Mouse (Mus musculus): Measurements from ENCODE around the gene Slc35a3. TPM values are rescaled to one million over a fixed set of nuclear protein-coding genes. Genes with fewer than 3 reads are reported as not detected.

Gene Slc35a3
- total RNA-seq, 2 experiments from 2014 or later = 16.5 to 18.1 TPM

DNA sequence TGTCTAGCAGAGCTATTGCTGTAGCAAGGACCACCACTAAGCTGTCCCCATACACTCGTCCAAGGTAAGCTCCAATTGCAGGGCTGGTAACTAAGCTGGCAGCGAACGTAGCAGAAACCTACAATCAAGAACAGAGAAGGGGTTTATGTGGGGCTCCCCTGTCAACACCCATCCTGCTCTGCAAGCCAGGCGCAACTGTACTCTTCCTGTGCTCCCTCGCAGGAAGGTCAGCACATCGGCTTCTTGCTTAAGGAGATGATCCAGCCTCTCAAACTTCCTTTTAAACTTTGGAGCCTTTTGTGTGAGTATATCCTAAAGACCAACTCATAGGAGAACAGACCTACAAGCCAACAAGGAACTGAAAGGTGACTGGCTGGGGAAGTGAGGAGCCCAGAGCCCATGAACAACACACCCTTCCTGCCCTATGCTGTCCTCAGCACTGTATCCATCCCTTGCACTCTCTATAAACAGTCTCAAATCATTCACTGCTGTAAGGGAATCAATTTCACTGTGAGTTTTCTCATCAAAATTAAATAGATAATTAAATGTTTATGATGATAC, 70.7 kb downstream of the Slc35a3 start:
- DNase-seq (ENCODE audit: low spot score in 2 of 2) = no peak

DNA sequence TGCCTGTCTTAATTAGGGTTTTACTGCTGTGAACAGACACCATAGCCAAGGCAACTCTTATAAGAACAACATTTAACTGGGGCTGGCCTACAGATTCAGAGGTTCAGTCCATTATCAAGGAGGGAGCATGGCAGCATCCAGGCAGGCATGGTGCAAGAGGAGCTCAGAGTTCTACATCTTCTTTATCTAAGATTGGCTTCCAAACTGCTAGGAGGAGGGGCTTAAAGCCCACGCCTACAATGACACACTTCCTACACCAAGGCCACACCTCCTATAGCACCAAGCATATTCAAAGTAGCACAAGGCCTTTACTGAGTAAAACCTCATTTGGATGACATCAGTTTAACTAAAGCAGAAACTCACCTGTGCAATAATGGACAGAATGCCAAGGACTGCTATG, 72.6 kb downstream of the Slc35a3 start:
- no peak for DNase-seq (ENCODE audit: low spot score in 2 of 2)

GRCm38 (mm10) chr3:116638572-116638971, 74.1 kb downstream of the Slc35a3 start:
- DNase-seq (ENCODE audit: low spot score in 2 of 2) = no peak

DNA sequence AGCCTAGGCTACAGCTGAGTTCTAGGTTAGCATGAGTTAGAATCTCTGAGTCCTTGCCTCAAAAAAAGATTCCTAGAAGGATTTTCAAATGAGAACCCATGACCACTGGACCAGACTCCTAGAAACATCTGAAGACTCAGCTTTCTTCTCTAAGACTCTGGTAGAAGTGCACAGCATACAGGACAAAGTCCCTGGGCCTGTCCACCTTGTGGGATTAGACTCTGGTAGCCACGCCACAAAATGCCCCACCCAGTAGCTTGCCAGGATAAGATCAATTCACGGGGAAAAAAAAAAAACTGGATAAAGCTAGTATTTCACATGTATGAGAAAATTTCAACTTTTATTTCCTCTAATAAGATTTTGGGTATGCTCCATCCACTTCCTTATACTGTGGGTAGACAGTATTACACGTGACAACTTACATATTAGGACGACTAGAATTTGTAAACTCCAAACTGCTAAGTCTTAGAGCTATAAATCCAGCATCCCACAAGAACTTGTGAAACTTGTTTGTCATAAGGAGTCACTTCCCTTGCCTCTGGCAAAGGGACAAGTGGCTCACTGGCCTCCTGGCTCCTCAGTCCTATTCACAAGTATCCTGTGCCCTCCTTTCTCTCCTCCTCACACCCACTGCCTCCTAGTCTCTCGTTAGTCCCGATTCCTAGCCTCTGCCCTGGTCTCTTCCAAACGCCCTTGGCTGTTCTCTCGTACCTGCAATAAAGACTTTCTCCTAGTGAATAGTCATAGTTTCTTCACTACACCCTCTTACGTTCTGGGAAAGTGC, 74.7 kb downstream of the Slc35a3 start:
- no peak for DNase-seq (ENCODE audit: low spot score in 2 of 2)

GRCm38 (mm10) chr3:116635799-116636198, 76.8 kb downstream of the Slc35a3 start:
- DNase-seq (ENCODE audit: low spot score in 2 of 2) = no peak

GRCm38 (mm10) chr3:116634853-116635252, 77.8 kb downstream of the Slc35a3 start:
- DNase-seq (ENCODE audit: low spot score in 2 of 2) = no peak

DNA sequence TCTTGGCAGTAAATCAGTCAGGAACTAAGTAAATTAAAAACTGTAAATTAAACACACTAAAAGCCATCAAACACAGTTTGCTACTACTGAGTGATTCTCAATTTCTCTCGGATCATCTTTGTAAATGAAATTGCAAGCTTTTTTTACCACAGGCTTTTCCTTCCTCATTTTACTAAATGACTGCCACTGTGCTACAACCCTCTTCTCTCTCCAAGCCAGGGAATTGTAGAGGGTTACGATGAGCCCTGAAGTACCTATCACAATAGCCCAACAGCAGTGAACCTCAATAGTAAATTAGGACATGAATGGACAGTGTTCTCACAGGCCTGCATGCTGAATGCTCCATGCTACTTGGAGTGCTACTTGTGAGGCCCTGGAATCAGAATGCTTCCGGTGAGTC, 78.5 kb downstream of the Slc35a3 start:
- DNase-seq (ENCODE audit: low spot score in 2 of 2) = no peak

- DNase-seq (ENCODE audit: low spot score in 2 of 2) = no peak
These were observed 79.7 kb downstream of the Slc35a3 start for GRCm38 (mm10) chr3:116632971-116633370.

DNA sequence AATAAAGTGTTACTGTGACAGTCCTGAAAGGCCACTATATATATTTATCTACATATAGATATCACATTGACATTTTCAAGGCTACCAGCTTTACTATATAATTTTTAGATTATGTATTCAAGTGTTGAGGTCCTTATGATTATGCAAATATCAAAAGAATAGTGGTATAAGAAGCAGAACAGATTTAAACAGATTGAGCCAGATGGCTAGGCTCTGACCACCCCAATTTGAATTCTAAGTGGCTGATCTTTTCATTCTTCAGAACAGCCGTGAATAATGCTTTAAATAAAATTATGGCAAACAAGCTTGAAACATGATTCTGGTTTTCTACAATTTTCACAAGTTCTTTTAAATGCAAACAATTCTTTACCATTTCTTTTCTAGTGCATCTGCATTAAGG, 81.2 kb downstream of the Slc35a3 start:
- DNase-seq (ENCODE audit: low spot score in 2 of 2) = no peak

- DNase-seq (ENCODE audit: low spot score in 2 of 2) = no peak
These were observed 90.0 kb downstream of the Slc35a3 start for GRCm38 (mm10) chr3:116622641-116623040.

DNA sequence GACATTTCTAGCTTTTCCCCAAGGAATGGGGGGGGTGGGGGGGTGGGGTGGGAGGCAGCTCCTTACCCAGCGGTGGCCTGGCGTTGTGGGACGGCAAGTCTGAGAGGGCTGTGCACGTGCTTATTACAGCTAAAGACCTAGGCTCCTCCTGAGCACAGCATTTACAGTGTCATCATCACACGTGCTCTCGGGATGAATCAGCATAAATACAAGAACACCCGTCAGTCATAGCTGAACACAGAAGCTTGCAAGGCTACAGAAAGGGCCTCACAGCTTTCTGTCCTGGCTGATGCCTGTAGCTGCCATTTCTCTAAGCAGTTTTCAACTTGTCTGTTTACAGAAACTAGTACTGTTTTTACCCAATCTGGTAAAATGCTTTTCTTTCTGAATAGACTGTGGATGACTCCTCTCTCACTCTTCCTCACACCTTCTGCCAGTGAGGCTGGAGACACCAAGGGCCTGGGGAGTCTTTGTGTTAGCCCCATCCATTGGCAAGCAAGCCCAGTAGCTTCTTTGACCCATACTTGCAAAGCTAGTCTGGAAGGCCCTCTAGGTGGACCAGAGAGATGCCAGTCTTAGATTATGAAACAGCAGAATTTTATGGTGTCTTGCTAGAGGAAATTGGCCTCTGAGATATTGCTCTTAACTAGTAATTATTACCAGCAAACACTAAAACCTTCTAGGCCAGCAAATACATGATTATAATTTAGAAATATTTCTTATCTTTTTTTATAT, 91.8 kb downstream of the Slc35a3 start:
- DNase-seq (ENCODE audit: low spot score in 2 of 2) = no peak

Other genes with a start within 250 kb of the Slc35a3 start
- gene Rtca, start 204.6 kb downstream of the Slc35a3 start, total RNA-seq (2021) = 10 to 100 TPM; 51.5 to 59.4 TPM
- 10 to 100 TPM; 16.0 to 21.9 TPM for gene Dbt, start 199.8 kb downstream of the Slc35a3 start, total RNA-seq (2021)
- not detected for gene Lrrc39, start 149.9 kb downstream of the Slc35a3 start, total RNA-seq (2021)
- 1 to 10 TPM; 8.3 to 8.7 TPM for gene Sass6, start 117.8 kb downstream of the Slc35a3 start, total RNA-seq (2021)
- 10 to 100 TPM; 18.5 to 20.9 TPM for gene Trmt13, start 98.2 kb downstream of the Slc35a3 start, total RNA-seq (2021)
- gene Mfsd14a, start 50.2 kb downstream of the Slc35a3 start, total RNA-seq (2021) = 10 to 100 TPM; 58.3 to 59.3 TPM
- not detected for gene Gm43191, start 31.6 kb downstream of the Slc35a3 start, total RNA-seq (2021)
- gene Agl, start 95.3 kb upstream of the Slc35a3 start, total RNA-seq (2021) = 10 to 100 TPM; 22.4 to 25.7 TPM
- gene Frrs1, start 146.6 kb upstream of the Slc35a3 start, total RNA-seq (2021) = 1 to 10 TPM in 1 of 2 experiments, under 1 TPM in 1; 0.74 to 1.3 TPM